Mouse (Mus musculus): ENCODE data around the gene Entpd7. TPM values are rescaled to one million over a fixed set of nuclear protein-coding genes. Genes with fewer than 3 reads are reported as not detected.

The Entpd7 gene
- polyA plus RNA-seq, 1 experiment from 2014 or later = 11.3 TPM

- Histone ChIP-seq H3K4me2 (ENCODE audit: low read length) (no peak overlapping the region), H3K9me3 (replicated peaks; ENCODE audit: low read length) (no peaks in the 10 kb centered on the region), H3K4me1 (replicated peaks; ENCODE audit: insufficient read depth, low read length) (no peaks in the 10 kb centered on the region), H3K27ac (no peak overlapping the region), H3K27me3 (ENCODE audit: insufficient read depth, low read length) (no peaks in the 10 kb centered on the region), H3K9ac (ENCODE audit: low read depth, low read length) (no peak overlapping the region), H3K4me3 (replicated peaks; ENCODE audit: low read depth, low read length) (no peak overlapping the region), H3K36me3 (ENCODE audit: insufficient read depth, low read length) (peaks cover 16% of the 10 kb centered on the region; the same call in 1 of the 2 replicates)
- no peak for DNase-seq (ENCODE audit: low spot score)
- no peak for ATAC-seq (replicated peaks; ENCODE audit: low FRiP score, low read depth)
- WGBS = 72% methylated on average over 8 of the region's 8 CpGs
- TF ChIP-seq CTCF (IDR thresholded peaks at IDR 0.05; ENCODE audit: low read depth) = no peak
These were observed 26.0 kb upstream of the Entpd7 start for GRCm38 (mm10) chr19:43663471-43663870.

- 59% methylated on average over 12 of the region's 12 CpGs for WGBS
- H3K4me2 ChIP-seq (ENCODE audit: low read length) = no peak overlapping the region
- H3K4me1 ChIP-seq (replicated peaks; ENCODE audit: insufficient read depth, low read length) = no peaks in the 10 kb centered on the region
- no peak overlapping the region for H3K4me3 ChIP-seq (replicated peaks; ENCODE audit: low read depth, low read length)
- peaks cover 16% of the 10 kb centered on the region; the same call in 1 of the 2 replicates for H3K36me3 ChIP-seq (ENCODE audit: insufficient read depth, low read length)
- no peak overlapping the region for H3K27ac ChIP-seq
- H3K9me3 ChIP-seq (replicated peaks; ENCODE audit: low read length) = no peaks in the 10 kb centered on the region
- DNase-seq (ENCODE audit: low spot score) (peak; percentile 78), ATAC-seq (replicated peaks; ENCODE audit: low FRiP score, low read depth) (no peak)
- peak; percentile 82 for TF ChIP-seq CTCF (IDR thresholded peaks at IDR 0.05; ENCODE audit: low read depth)
- no peak overlapping the region for H3K9ac ChIP-seq (ENCODE audit: low read depth, low read length)
- H3K27me3 ChIP-seq (ENCODE audit: insufficient read depth, low read length) = no peaks in the 10 kb centered on the region
These were observed 23.9 kb upstream of the Entpd7 start for GRCm38 (mm10) chr19:43665441-43666048.

- Histone ChIP-seq H3K27me3 (ENCODE audit: insufficient read depth, low read length) (no peaks in the 10 kb centered on the region), H3K27ac (no peak overlapping the region), H3K4me2 (ENCODE audit: low read length) (no peak overlapping the region), H3K9ac (ENCODE audit: low read depth, low read length) (no peak overlapping the region), H3K36me3 (ENCODE audit: insufficient read depth, low read length) (peaks cover 16% of the 10 kb centered on the region; the same call in 1 of the 2 replicates), H3K4me1 (replicated peaks; ENCODE audit: insufficient read depth, low read length) (no peaks in the 10 kb centered on the region), H3K4me3 (replicated peaks; ENCODE audit: low read depth, low read length) (no peak overlapping the region), H3K9me3 (replicated peaks; ENCODE audit: low read length) (no peaks in the 10 kb centered on the region)
- ATAC-seq (replicated peaks; ENCODE audit: low FRiP score, low read depth) (no peak), DNase-seq (ENCODE audit: low spot score) (no peak)
- 74% methylated on average over 22 of the region's 22 CpGs for WGBS
- TF ChIP-seq CTCF (IDR thresholded peaks at IDR 0.05; ENCODE audit: low read depth) = no peak
These were observed 22.6 kb upstream of the Entpd7 start for GRCm38 (mm10) chr19:43666661-43667429.

DNA sequence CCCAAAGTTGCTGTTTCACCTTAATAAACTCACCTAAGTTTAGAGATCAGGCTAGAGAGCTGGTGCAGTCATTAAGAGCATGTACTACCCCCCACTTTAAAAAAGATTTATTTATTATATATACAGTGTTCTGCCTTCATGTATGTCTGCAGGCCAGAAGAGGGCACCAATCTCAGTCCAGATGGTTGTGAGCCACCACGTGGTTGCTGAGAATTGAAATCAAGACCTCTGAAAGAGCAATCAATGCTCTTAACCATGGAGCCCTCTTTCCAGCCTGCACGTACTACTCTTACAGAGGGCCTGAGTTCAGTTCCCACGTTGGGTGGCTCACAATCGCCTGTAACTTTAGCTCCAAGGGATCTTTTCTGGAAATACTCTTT is 22.1 kb upstream of the Entpd7 start:
- no peak overlapping the region for H3K9ac ChIP-seq (ENCODE audit: low read depth, low read length)
- H3K4me2 ChIP-seq (ENCODE audit: low read length) = no peak overlapping the region
- H3K27me3 ChIP-seq (ENCODE audit: insufficient read depth, low read length) = no peaks in the 10 kb centered on the region
- H3K4me3 ChIP-seq (replicated peaks; ENCODE audit: low read depth, low read length) = no peak overlapping the region
- 55% methylated on average over 4 of the region's 4 CpGs for WGBS
- peak; percentile 53 for DNase-seq (ENCODE audit: low spot score)
- no peaks in the 10 kb centered on the region for H3K4me1 ChIP-seq (replicated peaks; ENCODE audit: insufficient read depth, low read length)
- peaks cover 16% of the 10 kb centered on the region; the same call in 1 of the 2 replicates for H3K36me3 ChIP-seq (ENCODE audit: insufficient read depth, low read length)
- no peak overlapping the region for H3K27ac ChIP-seq
- peak; percentile 60 for TF ChIP-seq CTCF (IDR thresholded peaks at IDR 0.05; ENCODE audit: low read depth)
- no peaks in the 10 kb centered on the region for H3K9me3 ChIP-seq (replicated peaks; ENCODE audit: low read length)
- ATAC-seq (replicated peaks; ENCODE audit: low FRiP score, low read depth) = no peak

DNA sequence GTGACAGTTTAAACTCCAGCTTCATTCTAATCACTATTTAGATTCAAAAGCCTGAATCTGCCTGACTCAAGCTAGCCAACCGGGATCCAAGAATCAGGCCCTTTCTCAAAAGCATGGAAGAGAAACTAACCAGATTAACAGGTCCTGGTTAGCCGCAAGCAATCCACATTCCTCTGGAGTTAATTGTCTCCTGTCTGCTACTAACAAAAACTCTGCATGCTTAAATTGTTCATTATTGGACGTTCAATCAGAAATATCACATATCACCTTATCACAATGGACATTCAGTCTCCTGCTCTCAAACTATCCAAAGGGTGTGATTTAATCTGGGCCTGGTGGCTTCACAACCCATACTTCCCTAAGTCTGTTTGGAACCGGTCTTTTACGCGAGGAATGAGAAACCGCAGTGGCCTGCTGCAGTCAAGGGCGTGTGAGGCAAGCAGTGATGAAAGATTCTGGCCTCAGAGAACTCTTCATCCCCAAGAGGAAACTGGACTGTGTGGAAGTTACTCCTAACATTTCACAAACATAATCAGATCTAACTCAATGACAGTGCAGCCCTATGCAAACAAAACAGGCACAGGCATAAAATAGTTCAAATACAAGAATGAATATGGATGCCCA is 20.2 kb upstream of the Entpd7 start:
- Histone ChIP-seq H3K4me1 (replicated peaks; ENCODE audit: insufficient read depth, low read length) (0 out of 2 replicates have a peak, but pooled peaks cover 5% of the 10 kb centered on the region), H3K36me3 (ENCODE audit: insufficient read depth, low read length) (peaks cover 7% of the 10 kb centered on the region; the same call in 1 of the 2 replicates), H3K4me3 (replicated peaks; ENCODE audit: low read depth, low read length) (no peak overlapping the region), H3K9me3 (replicated peaks; ENCODE audit: low read length) (no peaks in the 10 kb centered on the region), H3K4me2 (ENCODE audit: low read length) (no peak overlapping the region), H3K9ac (ENCODE audit: low read depth, low read length) (no peak overlapping the region), H3K27ac (no peak overlapping the region), H3K27me3 (ENCODE audit: insufficient read depth, low read length) (no peaks in the 10 kb centered on the region)
- no peak for TF ChIP-seq CTCF (IDR thresholded peaks at IDR 0.05; ENCODE audit: low read depth)
- WGBS = 81% methylated on average over 8 of the region's 8 CpGs
- DNase-seq (ENCODE audit: low spot score) (no peak), ATAC-seq (replicated peaks; ENCODE audit: low FRiP score, low read depth) (no peak)

GRCm38 (mm10) chr19:43671054-43671453 is 18.4 kb upstream of the Entpd7 start:
- no peak for ATAC-seq (replicated peaks; ENCODE audit: low FRiP score, low read depth)
- Histone ChIP-seq H3K27me3 (ENCODE audit: insufficient read depth, low read length) (no peaks in the 10 kb centered on the region), H3K4me3 (replicated peaks; ENCODE audit: low read depth, low read length) (no peak overlapping the region), H3K9ac (ENCODE audit: low read depth, low read length) (no peak overlapping the region), H3K4me2 (ENCODE audit: low read length) (no peak overlapping the region), H3K9me3 (replicated peaks; ENCODE audit: low read length) (no peaks in the 10 kb centered on the region), H3K27ac (no peak overlapping the region), H3K36me3 (ENCODE audit: insufficient read depth, low read length) (no peaks in the 10 kb centered on the region), H3K4me1 (replicated peaks; ENCODE audit: insufficient read depth, low read length) (0 out of 2 replicates have a peak, but pooled peaks cover 7% of the 10 kb centered on the region)
- no peak for TF ChIP-seq CTCF (IDR thresholded peaks at IDR 0.05; ENCODE audit: low read depth)
- no peak for DNase-seq (ENCODE audit: low spot score)
- 70% methylated on average over 7 of the region's 7 CpGs for WGBS
